Mouse (Mus musculus): ENCODE results near the gene Gm10471.
"Not testable (repeated sequence)": the region's sequence is repeated elsewhere in the genome, so short reads cannot be mapped to it uniquely, and the experiment has no call there.

Gm10471 gene

DNA sequence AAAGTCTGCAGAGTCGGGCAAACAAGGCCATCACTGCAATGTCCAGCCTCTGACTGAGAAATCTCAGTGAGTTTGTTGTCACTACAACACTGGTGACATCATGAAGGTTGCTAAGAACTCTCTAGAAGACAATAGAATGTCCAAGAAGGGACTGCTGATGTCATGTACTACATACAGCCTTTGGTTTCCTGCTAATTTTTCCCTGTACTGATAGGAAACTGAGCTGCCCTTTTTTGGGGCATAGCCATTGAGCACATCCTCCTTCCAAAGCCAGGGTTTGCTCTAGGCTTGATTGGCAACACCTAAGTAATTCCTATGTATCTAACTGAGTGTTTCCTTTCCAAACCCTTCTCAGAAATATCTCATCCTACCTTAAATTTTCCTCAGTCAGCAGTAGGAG lies at the start of gene Gm10471:
TSS of gene Gm10471 (minus strand) at position 101 of the 400 bp plus-strand sequence.
- DNase-seq (ENCODE audit: low spot score): not testable (repeated sequence)

DNA sequence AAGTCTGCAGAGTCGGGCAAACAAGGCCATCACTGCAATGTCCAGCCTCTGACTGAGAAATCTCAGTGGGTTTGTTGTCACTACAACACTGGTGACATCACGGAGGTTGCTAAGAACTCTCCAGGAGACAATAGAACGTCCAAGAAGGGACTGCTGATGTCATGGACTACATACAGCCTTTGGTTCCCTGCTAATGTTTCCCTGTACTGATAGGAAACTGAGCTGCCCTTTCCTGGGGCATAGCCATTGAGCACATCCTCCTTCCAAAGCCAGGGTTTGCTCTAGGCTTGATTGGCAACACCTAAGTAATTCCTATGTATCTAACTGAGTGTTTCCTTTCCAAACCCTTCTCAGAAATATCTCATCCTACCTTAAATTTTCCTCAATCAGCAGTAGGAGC lies 32.2 kb upstream of the Gm10471 start, which contains the start of gene Gm10220:
TSS of gene Gm10220 (minus strand) at position 101 of the 400 bp plus-strand sequence.
- not testable (repeated sequence) for DNase-seq (ENCODE audit: low spot score)

DNA sequence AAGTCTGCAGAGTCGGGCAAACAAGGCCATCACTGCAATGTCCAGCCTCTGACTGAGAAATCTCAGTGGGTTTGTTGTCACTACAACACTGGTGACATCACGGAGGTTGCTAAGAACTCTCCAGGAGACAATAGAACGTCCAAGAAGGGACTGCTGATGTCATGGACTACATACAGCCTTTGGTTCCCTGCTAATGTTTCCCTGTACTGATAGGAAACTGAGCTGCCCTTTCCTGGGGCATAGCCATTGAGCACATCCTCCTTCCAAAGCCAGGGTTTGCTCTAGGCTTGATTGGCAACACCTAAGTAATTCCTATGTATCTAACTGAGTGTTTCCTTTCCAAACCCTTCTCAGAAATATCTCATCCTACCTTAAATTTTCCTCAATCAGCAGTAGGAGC lies 16.2 kb upstream of the Gm10471 start, which contains the start of gene 5031410I06Rik:
TSS of gene 5031410I06Rik (minus strand) at position 101 of the 400 bp plus-strand sequence.
- not testable (repeated sequence) for DNase-seq (ENCODE audit: low spot score)

DNA sequence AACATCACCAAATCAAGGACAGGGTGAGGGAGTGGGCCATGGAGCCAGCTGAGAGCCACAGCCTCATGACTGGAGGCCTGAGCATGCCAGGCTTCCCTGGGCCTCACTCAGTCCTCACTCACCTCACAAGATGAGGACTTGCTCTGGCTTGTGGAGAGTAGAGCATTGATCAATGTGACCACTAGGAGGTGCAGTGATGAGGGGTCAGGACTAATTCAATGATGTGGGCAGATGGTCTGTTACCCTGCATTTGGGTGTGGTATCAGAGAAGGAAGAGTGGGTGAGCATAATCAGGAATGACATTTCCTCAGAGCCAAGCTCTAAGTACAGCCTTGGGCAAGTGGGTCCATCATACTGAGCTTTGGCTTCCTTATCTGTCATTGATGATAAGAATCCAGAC lies 10.1 kb downstream of the Gm10471 start:
- peak; percentile 42 for DNase-seq (ENCODE audit: low spot score)

DNA sequence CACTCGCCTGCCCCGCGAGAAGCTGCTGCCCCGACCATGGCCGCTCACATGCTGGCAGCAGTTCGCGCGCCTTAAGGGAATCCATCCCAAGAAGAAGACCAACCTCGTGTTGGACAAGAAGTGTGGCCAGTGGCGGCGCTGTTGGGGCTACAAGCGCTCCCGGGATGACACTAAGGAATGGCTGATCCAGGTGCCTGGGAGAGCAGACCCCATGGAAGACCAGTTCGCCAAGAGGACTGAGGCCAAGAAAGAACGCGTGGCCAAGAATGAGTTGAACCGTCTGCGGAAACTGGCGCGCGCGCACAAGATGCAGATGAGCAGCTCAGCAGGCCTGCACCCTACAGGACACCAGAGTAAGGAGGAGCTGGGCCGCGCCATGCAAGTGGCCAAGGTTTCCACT lies 18.4 kb downstream of the Gm10471 start:
- no peak for DNase-seq (ENCODE audit: low spot score)

DNA sequence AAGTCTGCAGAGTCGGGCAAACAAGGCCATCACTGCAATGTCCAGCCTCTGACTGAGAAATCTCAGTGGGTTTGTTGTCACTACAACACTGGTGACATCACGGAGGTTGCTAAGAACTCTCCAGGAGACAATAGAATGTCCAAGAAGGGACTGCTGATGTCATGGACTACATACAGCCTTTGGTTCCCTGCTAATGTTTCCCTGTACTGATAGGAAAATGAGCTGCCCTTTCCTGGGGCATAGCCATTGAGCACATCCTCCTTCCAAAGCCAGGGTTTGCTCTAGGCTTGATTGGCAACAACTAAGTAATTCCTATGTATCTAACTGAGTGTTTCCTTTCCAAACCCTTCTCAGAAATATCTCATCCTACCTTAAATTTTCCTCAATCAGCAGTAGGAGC lies 30.6 kb downstream of the Gm10471 start, which contains the start of gene Gm7347:
TSS of gene Gm7347 (minus strand) at position 101 of the 400 bp plus-strand sequence.
- not testable (repeated sequence) for DNase-seq (ENCODE audit: low spot score)

DNA sequence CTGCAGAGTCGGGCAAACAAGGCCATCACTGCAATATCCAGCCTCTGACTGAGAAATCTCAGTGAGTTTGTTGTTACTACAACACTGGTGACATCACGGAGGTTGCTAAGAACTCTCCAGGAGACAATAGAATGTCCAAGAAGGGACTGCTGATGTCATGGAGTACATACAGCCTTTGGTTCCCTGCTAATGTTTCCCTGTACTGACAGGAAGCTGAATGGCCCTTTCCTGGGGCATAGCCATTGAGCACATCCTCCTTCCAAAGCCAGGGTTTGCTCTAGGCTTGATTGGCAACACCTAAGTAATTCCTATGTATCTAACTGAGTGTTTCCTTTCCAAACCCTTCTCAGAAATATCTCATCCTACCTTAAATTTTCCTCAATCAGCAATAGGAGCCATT lies 49.6 kb downstream of the Gm10471 start, which contains the start of gene Speer4a:
TSS of gene Speer4a (minus strand) at position 101 of the 400 bp plus-strand sequence.
- not testable (repeated sequence) for DNase-seq (ENCODE audit: low spot score)

Measured in embryo, embryonic 10 days (tissue).